Mouse (Mus musculus) forebrain, embryonic 14.5 days (tissue): Measurements from ENCODE around the gene Clic6. TPM values are rescaled to one million over a fixed set of nuclear protein-coding genes. Genes with fewer than 3 reads are reported as not detected.
A peak's percentile ranks its signal among the peaks of the same experiment; 100 is the strongest.

ENCODE experiments used
- ATAC-seq: fragments of 200-750 bp; cut with Nextera tagmentation; 2 replicates; pipeline ENCODE4 v1.8.0; 2017; ENCODE audit warnings: mild to moderate bottlenecking, moderate library complexity
- DNase-seq: peaks from one replicate; pipeline ENCODE4 v3.0.0-alpha.2; 2015; ENCODE audit warnings: low spot score
- H3K27ac ChIP-seq: fragments of 300-500 bp; sonication (generic); 2 replicates; pipeline ENCODE4 v1.5.1; 2014; ENCODE audit warnings: low read depth, mild to moderate bottlenecking, control low read depth, low read length, moderate library complexity
- H3K27me3 ChIP-seq: fragments of 300-500 bp; sonication (generic); replicated peaks from 2 replicates; pipeline ENCODE4 v1.6.1; 2014; ENCODE audit warnings: low read length, control low read depth, mixed read lengths; ENCODE audit not compliant: control insufficient read depth, insufficient read depth
- H3K36me3 ChIP-seq: fragments of 300-500 bp; sonication (generic); 2 replicates; pipeline ENCODE4 v1.6.1; 2014; ENCODE audit warnings: low read length, control low read depth; ENCODE audit not compliant: control insufficient read depth, insufficient read depth
- H3K4me1 ChIP-seq: fragments of 300-500 bp; sonication (generic); 2 replicates; pipeline ENCODE4 v1.6.1; 2014; ENCODE audit warnings: antibody characterized with exemption, low read length, control low read depth; ENCODE audit not compliant: control insufficient read depth, insufficient read depth
- H3K4me2 ChIP-seq: fragments of 300-500 bp; sonication (generic); 2 replicates; pipeline ENCODE4 v1.6.1; 2014; ENCODE audit warnings: mild to moderate bottlenecking, control low read depth, low read length
- H3K4me3 ChIP-seq: fragments of 300-500 bp; sonication (generic); 2 replicates; pipeline ENCODE4 v1.5.1; 2014; ENCODE audit warnings: low read depth, low read length, control low read depth
- H3K9ac ChIP-seq: fragments of 300-500 bp; sonication (generic); 2 replicates; pipeline ENCODE4 v1.6.1; 2014; ENCODE audit warnings: mild to moderate bottlenecking, low read length, control low read depth, moderate library complexity
- H3K9me3 ChIP-seq: fragments of 300-500 bp; sonication (generic); replicated peaks from 2 replicates; pipeline ENCODE4 v1.6.1; 2016; ENCODE audit warnings: low read length, control low read depth, mixed read lengths; ENCODE audit not compliant: control insufficient read depth
- WGBS: fragments of 180-500 bp; shearing (Covaris S2); extraction: QIAGEN DNeasy Blood & Tissue Kit; methylation state at CpG from one replicate; pipeline ENCODE4 v1.1.7; 2014; 5-methylcytosine and 5-hydroxymethylcytosine counted together
- polyA plus RNA-seq: library from polyadenylated mRNA; unstranded; fragments of >200 nt; fragmentation: Nextera tagmentation; extraction: Ambion mirVana; gene quantifications from 2 replicates; pipeline ENCODE4 v1.2.1, GENCODE M21; 2014

Gene Clic6
- polyA plus RNA-seq, 1 experiment from 2014 or later, result 4.6 TPM

- H3K27ac ChIP-seq, result no peak overlapping the region
- no peak for ATAC-seq
- H3K4me1 ChIP-seq, result peaks cover 7% of the 10 kb centered on the region
- 79% methylated on average over 8 of the region's 8 CpGs for WGBS
- H3K4me3 ChIP-seq, result no peak overlapping the region
- H3K4me2 ChIP-seq, result no peak overlapping the region
- no peaks in the 10 kb centered on the region for H3K9me3 ChIP-seq
- no peak overlapping the region for H3K9ac ChIP-seq
- DNase-seq, result no peak
- no peaks in the 10 kb centered on the region for H3K36me3 ChIP-seq
- H3K27me3 ChIP-seq, result no peaks in the 10 kb centered on the region
Measured at GRCm38 (mm10) chr16:92523351-92523750, 37.8 kb downstream of the Clic6 start.

- DNase-seq, result no peak
- 79% methylated on average over 8 of the region's 8 CpGs for WGBS
- H3K27me3 ChIP-seq, result no peaks in the 10 kb centered on the region
- H3K4me1 ChIP-seq, result peaks cover 7% of the 10 kb centered on the region
- H3K9me3 ChIP-seq, result no peaks in the 10 kb centered on the region
- H3K27ac ChIP-seq, result no peak overlapping the region
- no peak overlapping the region for H3K4me3 ChIP-seq
- H3K36me3 ChIP-seq, result no peaks in the 10 kb centered on the region
- ATAC-seq, result no peak
- H3K9ac ChIP-seq, result no peak overlapping the region
- H3K4me2 ChIP-seq, result no peak overlapping the region
Measured at GRCm38 (mm10) chr16:92524651-92525050, 39.1 kb downstream of the Clic6 start.

- Histone ChIP-seq H3K36me3 (no peaks in the 10 kb centered on the region), H3K9me3 (no peaks in the 10 kb centered on the region), H3K27ac (no peak overlapping the region), H3K4me2 (no peak overlapping the region), H3K27me3 (no peaks in the 10 kb centered on the region), H3K4me1 (peaks cover 7% of the 10 kb centered on the region), H3K9ac (no peak overlapping the region), H3K4me3 (no peak overlapping the region)
- peak; percentile 16 for DNase-seq
- 31% methylated on average over 10 of the region's 10 CpGs for WGBS
- ATAC-seq, result no peak
Measured at GRCm38 (mm10) chr16:92525919-92526318, 40.4 kb downstream of the Clic6 start.

- H3K9me3 ChIP-seq, result no peaks in the 10 kb centered on the region
- no peak overlapping the region for H3K4me2 ChIP-seq
- H3K4me3 ChIP-seq, result no peak overlapping the region
- no peak overlapping the region for H3K9ac ChIP-seq
- no peak for DNase-seq
- no peaks in the 10 kb centered on the region for H3K4me1 ChIP-seq
- H3K27me3 ChIP-seq, result no peaks in the 10 kb centered on the region
- H3K36me3 ChIP-seq, result no peaks in the 10 kb centered on the region
- no peak for ATAC-seq
- whole genome bisulfite sequencing, result 94% methylated on average over 2 of the region's 2 CpGs
- no peak overlapping the region for H3K27ac ChIP-seq
Measured at GRCm38 (mm10) chr16:92535258-92535657, 49.7 kb downstream of the Clic6 start.

- H3K9me3 ChIP-seq, result no peaks in the 10 kb centered on the region
- no peak for DNase-seq
- no peak overlapping the region for H3K27ac ChIP-seq
- H3K9ac ChIP-seq, result no peak overlapping the region
- no peak overlapping the region for H3K4me3 ChIP-seq
- H3K4me2 ChIP-seq, result no peak overlapping the region
- no peaks in the 10 kb centered on the region for H3K4me1 ChIP-seq
- no peaks in the 10 kb centered on the region; the same call in 1 of the 2 replicates for H3K27me3 ChIP-seq
- ATAC-seq, result no peak
- H3K36me3 ChIP-seq, result no peaks in the 10 kb centered on the region
- 72% methylated on average over 6 of the region's 6 CpGs for WGBS
Measured at GRCm38 (mm10) chr16:92538356-92538755, 52.8 kb downstream of the Clic6 start.

GRCm38 (mm10) chr16:92544264-92544663 is 58.7 kb downstream of the Clic6 start:
- Histone ChIP-seq H3K27me3 (no peaks in the 10 kb centered on the region; the same call in 1 of the 2 replicates), H3K36me3 (no peaks in the 10 kb centered on the region), H3K4me3 (no peak overlapping the region), H3K9ac (no peak overlapping the region), H3K4me2 (no peak overlapping the region), H3K27ac (no peak overlapping the region), H3K4me1 (no peaks in the 10 kb centered on the region), H3K9me3 (no peaks in the 10 kb centered on the region)
- ATAC-seq (no peak), DNase-seq (peak; percentile 20)
- WGBS, result 39% methylated on average over 1 of the region's 1 CpGs

GRCm38 (mm10) chr16:92548651-92549050 is 63.1 kb downstream of the Clic6 start:
- Histone ChIP-seq H3K4me2 (no peak overlapping the region), H3K4me1 (peaks cover 4% of the 10 kb centered on the region; the same call in 1 of the 2 replicates), H3K4me3 (no peak overlapping the region), H3K9me3 (no peaks in the 10 kb centered on the region), H3K9ac (no peak overlapping the region), H3K27me3 (no peaks in the 10 kb centered on the region), H3K36me3 (no peaks in the 10 kb centered on the region), H3K27ac (no peak overlapping the region)
- ATAC-seq, result no peak
- 93% methylated on average over 9 of the region's 9 CpGs for WGBS
- DNase-seq, result no peak

- Histone ChIP-seq H3K27ac (no peak overlapping the region), H3K36me3 (no peaks in the 10 kb centered on the region), H3K9ac (no peak overlapping the region), H3K4me2 (no peak overlapping the region), H3K27me3 (no peaks in the 10 kb centered on the region), H3K9me3 (no peaks in the 10 kb centered on the region), H3K4me1 (peaks cover 4% of the 10 kb centered on the region; the same call in 1 of the 2 replicates), H3K4me3 (no peak overlapping the region)
- WGBS, result 70% methylated on average over 13 of the region's 13 CpGs
- ATAC-seq (no peak), DNase-seq (peak; percentile 11)
Measured at GRCm38 (mm10) chr16:92551266-92552105, 66.0 kb downstream of the Clic6 start.

- Histone ChIP-seq H3K9me3 (no peaks in the 10 kb centered on the region), H3K4me2 (no peak overlapping the region), H3K4me1 (peaks cover 4% of the 10 kb centered on the region; the same call in 1 of the 2 replicates), H3K36me3 (no peaks in the 10 kb centered on the region), H3K4me3 (no peak overlapping the region), H3K9ac (no peak overlapping the region), H3K27ac (no peak overlapping the region), H3K27me3 (no peaks in the 10 kb centered on the region)
- ATAC-seq (no peak), DNase-seq (no peak)
- 90% methylated on average over 9 of the region's 9 CpGs for WGBS
Measured at GRCm38 (mm10) chr16:92552106-92552382, 66.5 kb downstream of the Clic6 start.
